Mouse (Mus musculus): ENCODE results near the gene Nin.

DNA sequence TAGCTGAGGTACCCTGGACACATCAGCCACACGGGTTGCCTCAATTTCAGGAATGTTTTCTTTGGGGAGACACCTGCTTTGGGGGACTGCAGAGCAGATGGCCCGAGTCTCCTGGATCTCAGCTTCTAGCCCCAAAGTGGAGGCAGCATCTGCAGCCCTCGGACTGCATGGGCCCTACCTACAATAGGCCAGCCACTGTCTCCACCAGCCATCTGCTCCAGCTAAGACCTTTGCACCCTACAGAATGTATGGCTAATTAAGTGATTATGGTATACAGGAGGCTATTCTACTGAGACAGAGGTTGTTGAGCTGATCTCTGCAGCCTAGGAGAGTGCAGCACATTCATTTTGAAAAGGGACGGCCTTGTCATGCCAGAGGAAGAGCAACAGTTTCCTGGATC is 43.2 kb downstream of the Nin start:
- TF ChIP-seq CTCF (IDR thresholded peaks at IDR 0.05; ENCODE audit: low read depth) (no peak), EP300 (IDR thresholded peaks at IDR 0.05; ENCODE audit: low read depth) (no peak)
